Mouse (Mus musculus): ENCODE measurements around the gene Dyrk3. TPM values are rescaled to one million over a fixed set of nuclear protein-coding genes. Genes with fewer than 3 reads are reported as not detected.

The Dyrk3 gene
- total and polyA plus RNA-seq, 3 experiments = 16.9 to 52.4 (median 21.1) TPM

- DNase-seq (ENCODE audit: low spot score) (no peak), ATAC-seq (ENCODE audit: extremely low read depth, insufficient number of reproducible peaks, low FRiP score, poor library complexity, severe bottlenecking) (no peak)
- peak overlapping the region; percentile 84 for H3K4me3 ChIP-seq (ENCODE audit: low read depth, low read length)
- H3K9me3 ChIP-seq (replicated peaks) = no peaks in the 10 kb centered on the region
- no peaks in the 10 kb centered on the region for H3K27me3 ChIP-seq (ENCODE audit: insufficient read depth, low read length)
- TF ChIP-seq TAL1 (conservative IDR thresholded peaks at IDR 0.05; ENCODE audit: low read depth, low read length) = no peak
- no peak for TF ChIP-seq POLR2AphosphoS5 (IDR thresholded peaks at IDR 0.05; ENCODE audit: insufficient replicate concordance, low read depth, low read length)
- peaks cover 81% of the 10 kb centered on the region for H3K4me1 ChIP-seq (ENCODE audit: insufficient read depth, low read depth, low read length)
- peaks cover 37% of the 10 kb centered on the region for H3K36me3 ChIP-seq (replicated peaks)
These were observed 1.0 kb downstream of the Dyrk3 start for GRCm38 (mm10) chr1:131137111-131137510.

- peaks cover 75% of the 10 kb centered on the region for H3K4me1 ChIP-seq (ENCODE audit: insufficient read depth, low read depth, low read length)
- no peak for ATAC-seq (ENCODE audit: extremely low read depth, insufficient number of reproducible peaks, low FRiP score, poor library complexity, severe bottlenecking)
- no peaks in the 10 kb centered on the region for H3K9me3 ChIP-seq (replicated peaks)
- peaks cover 45% of the 10 kb centered on the region for H3K36me3 ChIP-seq (replicated peaks)
- no peak for DNase-seq (ENCODE audit: low spot score)
- H3K27me3 ChIP-seq (ENCODE audit: insufficient read depth, low read length) = no peaks in the 10 kb centered on the region
- H3K4me3 ChIP-seq (ENCODE audit: low read depth, low read length) = peak overlapping the region; percentile 84
- TF ChIP-seq POLR2AphosphoS5 (IDR thresholded peaks at IDR 0.05; ENCODE audit: insufficient replicate concordance, low read depth, low read length) (no peak), CTCF (IDR thresholded peaks at IDR 0.05; ENCODE audit: low read depth, low read length) (no peak), GATA2 (IDR thresholded peaks at IDR 0.05; ENCODE audit: borderline replicate concordance, low read depth, low read length) (no peak), TAL1 (conservative IDR thresholded peaks at IDR 0.05; ENCODE audit: low read depth, low read length) (no peak), GATA1 (IDR thresholded peaks at IDR 0.05; ENCODE audit: borderline replicate concordance, low read length) (no peak)
These were observed 2.0 kb downstream of the Dyrk3 start for GRCm38 (mm10) chr1:131135960-131136629.

- H3K9me3 ChIP-seq (replicated peaks) = peaks cover 8% of the 10 kb centered on the region
- ATAC-seq (ENCODE audit: extremely low read depth, insufficient number of reproducible peaks, low FRiP score, poor library complexity, severe bottlenecking) (no peak), DNase-seq (ENCODE audit: low spot score) (no peak)
- H3K4me3 ChIP-seq (ENCODE audit: low read depth, low read length) = peak overlapping the region; percentile 84
- no peaks in the 10 kb centered on the region for H3K27me3 ChIP-seq (ENCODE audit: insufficient read depth, low read length)
- peaks cover 70% of the 10 kb centered on the region for H3K4me1 ChIP-seq (ENCODE audit: insufficient read depth, low read depth, low read length)
- TF ChIP-seq GATA2 (IDR thresholded peaks at IDR 0.05; ENCODE audit: borderline replicate concordance, low read depth, low read length) (no peak), POLR2AphosphoS5 (IDR thresholded peaks at IDR 0.05; ENCODE audit: insufficient replicate concordance, low read depth, low read length) (no peak), TAL1 (conservative IDR thresholded peaks at IDR 0.05; ENCODE audit: low read depth, low read length) (0 out of 2 replicates have a peak, but pooled peaks have one; percentile 29), GATA1 (IDR thresholded peaks at IDR 0.05; ENCODE audit: borderline replicate concordance, low read length) (no peak), CTCF (IDR thresholded peaks at IDR 0.05; ENCODE audit: low read depth, low read length) (no peak)
- peaks cover 55% of the 10 kb centered on the region for H3K36me3 ChIP-seq (replicated peaks)
These were observed 3.1 kb downstream of the Dyrk3 start for GRCm38 (mm10) chr1:131134942-131135522.

GRCm38 (mm10) chr1:131134231-131134630 is 3.9 kb downstream of the Dyrk3 start:
- ATAC-seq (ENCODE audit: extremely low read depth, insufficient number of reproducible peaks, low FRiP score, poor library complexity, severe bottlenecking) (no peak), DNase-seq (ENCODE audit: low spot score) (no peak)
- TF ChIP-seq POLR2AphosphoS5 (IDR thresholded peaks at IDR 0.05; ENCODE audit: insufficient replicate concordance, low read depth, low read length) = no peak
- TF ChIP-seq CTCF (IDR thresholded peaks at IDR 0.05; ENCODE audit: low read depth, low read length) = no peak
- TF ChIP-seq GATA1 (IDR thresholded peaks at IDR 0.05; ENCODE audit: borderline replicate concordance, low read length) = no peak
- no peak for TF ChIP-seq GATA2 (IDR thresholded peaks at IDR 0.05; ENCODE audit: borderline replicate concordance, low read depth, low read length)
- TF ChIP-seq TAL1 (conservative IDR thresholded peaks at IDR 0.05; ENCODE audit: low read depth, low read length) = no peak
- H3K36me3 ChIP-seq (replicated peaks) = peaks cover 63% of the 10 kb centered on the region
- no peak overlapping the region; the same call in 1 of the 2 replicates for H3K4me3 ChIP-seq (ENCODE audit: low read depth, low read length)
- no peaks in the 10 kb centered on the region; the same call in 1 of the 2 replicates for H3K27me3 ChIP-seq (ENCODE audit: insufficient read depth, low read length)
- H3K4me1 ChIP-seq (ENCODE audit: insufficient read depth, low read depth, low read length) = peaks cover 69% of the 10 kb centered on the region
- H3K9me3 ChIP-seq (replicated peaks) = peaks cover 16% of the 10 kb centered on the region

GRCm38 (mm10) chr1:131125987-131126744 is 12.0 kb downstream of the Dyrk3 start:
- Histone ChIP-seq H3K36me3 (replicated peaks) (peaks cover 47% of the 10 kb centered on the region), H3K9me3 (replicated peaks) (peaks cover 22% of the 10 kb centered on the region), H3K4me1 (ENCODE audit: insufficient read depth, low read depth, low read length) (peaks cover 87% of the 10 kb centered on the region), H3K27me3 (ENCODE audit: insufficient read depth, low read length) (no peaks in the 10 kb centered on the region; the same call in 1 of the 2 replicates), H3K4me3 (ENCODE audit: low read depth, low read length) (peak overlapping the region; percentile 63)
- TF ChIP-seq GATA2 (IDR thresholded peaks at IDR 0.05; ENCODE audit: borderline replicate concordance, low read depth, low read length) (peak; percentile 81; the same call in 1 of the 2 replicates), TAL1 (conservative IDR thresholded peaks at IDR 0.05; ENCODE audit: low read depth, low read length) (peak; percentile 100), CTCF (IDR thresholded peaks at IDR 0.05; ENCODE audit: low read depth, low read length) (no peak)
- ATAC-seq (ENCODE audit: extremely low read depth, insufficient number of reproducible peaks, low FRiP score, poor library complexity, severe bottlenecking) (peak; percentile 89), DNase-seq (ENCODE audit: low spot score) (peak; percentile 83)
